Mouse (Mus musculus): ENCODE measurements around the gene Pdzk1. TPM values are rescaled to one million over a fixed set of nuclear protein-coding genes. Genes with fewer than 3 reads are reported as not detected.

The Pdzk1 gene
- total and polyA plus RNA-seq, 3 experiments: 0.13 TPM; not detected in 2

GRCm38 (mm10) chr3:96871070-96871469 is 42.0 kb downstream of the Pdzk1 start:
- H3K36me3 ChIP-seq (replicated peaks in 1 of 2; ENCODE audit: control insufficient read depth in 1 of 2, insufficient read depth in 1 of 2, low read length in 1 of 2): peaks cover 56 to 79% of the 10 kb centered on the region in 2 experiments

GRCm38 (mm10) chr3:96872501-96872900 is 43.4 kb downstream of the Pdzk1 start:
- Histone ChIP-seq H3K9ac (ENCODE audit: insufficient read depth, low read depth) (no peak overlapping the region), H3K9me3 (replicated peaks; ENCODE audit: low read length) (no peaks in the 10 kb centered on the region), H3K4me2 (ENCODE audit: insufficient read depth, low read depth, poor library complexity, severe bottlenecking) (no peak overlapping the region), H3K36me3 (replicated peaks in 1 of 2; ENCODE audit: control insufficient read depth in 1 of 2, insufficient read depth in 1 of 2, low read length in 1 of 2) (peaks cover 56 to 91% of the 10 kb centered on the region in 2 experiments), H3K4me3 (replicated peaks in 1 of 3; ENCODE audit: low read depth in 2 of 3, low read length in 2 of 3, poor library complexity in 1 of 3) (no peak overlapping the region), H3K79me2 (replicated peaks; ENCODE audit: control insufficient read depth, extremely low read depth, insufficient read depth, poor library complexity, severe bottlenecking) (no peaks in the 10 kb centered on the region), H3K27me3 (replicated peaks) (no peaks in the 10 kb centered on the region), H3K4me1 (ENCODE audit: control insufficient read depth in 1 of 2, insufficient read depth in 2 of 2) (no peaks in the 10 kb centered on the region), H3K27ac (ENCODE audit: insufficient read depth, low read depth) (no peak overlapping the region)
- dilution Hi-C loops (cut with MboI; ENCODE audit: extremely low pct_ligation_motif_present, extremely low pct_unique_long_range_greater_than_20kb, low sequenced_read_pairs) (no loop called here), in situ Hi-C loops (cut with MboI; ENCODE audit: low pct_ligation_motif_present, low pct_unique_long_range_greater_than_20kb, low sequenced_read_pairs) (no loop called here)
- no peak for DNase-seq (ENCODE audit: extremely low read depth)
- TF ChIP-seq CHD1 (IDR thresholded peaks at IDR 0.05; ENCODE audit: low read depth, low read length): no peak

More at GRCm38 (mm10) chr3:96871070-96871469, 42.0 kb downstream of the Pdzk1 start:
- DNase-seq (ENCODE audit: extremely low read depth): no peak
- H3K9ac ChIP-seq (ENCODE audit: insufficient read depth, low read depth): no peak overlapping the region
- in situ Hi-C loops (cut with MboI; ENCODE audit: low pct_ligation_motif_present, low pct_unique_long_range_greater_than_20kb, low sequenced_read_pairs) (no loop called here), dilution Hi-C loops (cut with MboI; ENCODE audit: extremely low pct_ligation_motif_present, extremely low pct_unique_long_range_greater_than_20kb, low sequenced_read_pairs) (no loop called here)
- TF ChIP-seq ZNF384 (IDR thresholded peaks at IDR 0.05; ENCODE audit: low read depth, low read length) (no peak), JUN (IDR thresholded peaks at IDR 0.05; ENCODE audit: insufficient read depth, low read depth, low read length) (no peak), MAX (IDR thresholded peaks at IDR 0.05; ENCODE audit: low read length) (no peak), USF1 (IDR thresholded peaks at IDR 0.05; ENCODE audit: low read depth, low read length) (no peak), USF2 (conservative IDR thresholded peaks at IDR 0.05; ENCODE audit: low read depth, low read length) (no peak), TBP (conservative IDR thresholded peaks at IDR 0.05; ENCODE audit: low read depth, low read length) (no peak), UBTF (IDR thresholded peaks at IDR 0.05; ENCODE audit: low read depth, low read length) (no peak), IRF4 (IDR thresholded peaks at IDR 0.05; ENCODE audit: low read depth, low read length) (no peak), JUND (conservative IDR thresholded peaks at IDR 0.05; ENCODE audit: low read depth, low read length) (no peak), NRF1 (IDR thresholded peaks at IDR 0.05; ENCODE audit: low read depth, low read length) (no peak), MYC (IDR thresholded peaks at IDR 0.05; ENCODE audit: low read depth, low read length) (no peak), ZC3H11A (IDR thresholded peaks at IDR 0.05; ENCODE audit: low read depth, low read length) (no peak), ZMIZ1 (IDR thresholded peaks at IDR 0.05; ENCODE audit: low read depth, low read length) (no peak), CHD2 (IDR thresholded peaks at IDR 0.05; ENCODE audit: low read length) (no peak), RAD21 (IDR thresholded peaks at IDR 0.05; ENCODE audit: low read depth, low read length) (no peak)
- no peak overlapping the region for H3K4me3 ChIP-seq (replicated peaks in 1 of 3; ENCODE audit: low read depth in 2 of 3, low read length in 2 of 3, poor library complexity in 1 of 3)
- H3K4me2 ChIP-seq (ENCODE audit: insufficient read depth, low read depth, poor library complexity, severe bottlenecking): no peak overlapping the region
- H3K4me1 ChIP-seq (ENCODE audit: control insufficient read depth in 1 of 2, insufficient read depth in 2 of 2): no peaks in the 10 kb centered on the region
- H3K79me2 ChIP-seq (replicated peaks; ENCODE audit: control insufficient read depth, extremely low read depth, insufficient read depth, poor library complexity, severe bottlenecking): no peaks in the 10 kb centered on the region
- no peaks in the 10 kb centered on the region for H3K9me3 ChIP-seq (replicated peaks; ENCODE audit: low read length)
- H3K27me3 ChIP-seq (replicated peaks): no peaks in the 10 kb centered on the region
- no peak overlapping the region for H3K27ac ChIP-seq (ENCODE audit: insufficient read depth, low read depth)

All from CH12.LX (cell line).